Mouse (Mus musculus) small intestine, adult 2 months (tissue): ENCODE data around the gene Grm8. TPM values are rescaled to one million over a fixed set of nuclear protein-coding genes. Genes with fewer than 3 reads are reported as not detected.

Experiments
- H3K27ac ChIP-seq: fragments of 200-500 bp; 2 replicates; pipeline ENCODE4 v1.5.1; 2012; ENCODE audit warnings: low read depth, low read length, control low read depth, inconsistent platforms; ENCODE audit not compliant: insufficient read depth
- H3K27me3 ChIP-seq: fragments of 200-500 bp; 2 replicates; pipeline ENCODE4 v1.6.1; 2012; ENCODE audit warnings: mild to moderate bottlenecking, moderate library complexity, low read length, inconsistent platforms; ENCODE audit not compliant: control insufficient read depth, insufficient read depth
- H3K36me3 ChIP-seq: fragments of 200-500 bp; 2 replicates; pipeline ENCODE4 v1.6.1; 2012; ENCODE audit warnings: mild to moderate bottlenecking, low read length, control low read depth, inconsistent platforms; ENCODE audit not compliant: control insufficient read depth, insufficient read depth
- H3K4me1 ChIP-seq: fragments of 200-500 bp; 2 replicates; pipeline ENCODE4 v1.6.1; 2012; ENCODE audit warnings: low read length, inconsistent platforms, mixed read lengths; ENCODE audit not compliant: control insufficient read depth, insufficient read depth, insufficient read length
- H3K4me3 ChIP-seq: fragments of 200-500 bp; 2 replicates; pipeline ENCODE4 v1.5.1; 2012; ENCODE audit warnings: low read depth, mild to moderate bottlenecking, control low read depth, inconsistent platforms, low read length, moderate library complexity
- CTCF ChIP-seq: fragments of 200-500 bp; IDR thresholded peaks from 2 replicates; pipeline ENCODE4 v1.5.1; 2012; ENCODE audit warnings: low read depth, mild to moderate bottlenecking, control low read depth, inconsistent platforms, low read length, moderate library complexity, mixed read lengths; ENCODE audit not compliant: insufficient replicate concordance, insufficient read length; ENCODE audit errors: extremely low read depth
- POLR2A ChIP-seq: fragments of 200-500 bp; IDR thresholded peaks from 2 replicates; pipeline ENCODE4 v1.6.1; 2012; ENCODE audit warnings: low read depth, mild to moderate bottlenecking, control low read depth, inconsistent platforms, low read length, moderate library complexity
- WGBS: fragments of 180-500 bp; shearing (Covaris S2); methylation state at CpG from one replicate; pipeline ENCODE4 v1.1.7; 2018; 5-methylcytosine and 5-hydroxymethylcytosine counted together
- polyA plus RNA-seq: library from polyadenylated mRNA; depleted of rRNA; stranded (reverse); fragments of >200 nt; gene quantifications from 2 replicates; pipeline ENCODE4 v1.2.3, GENCODE M21; 2012; rRNA removed

The Grm8 gene
- 0.08 TPM in 1 of 2 replicates, not detected in the other for polyA plus RNA-seq

DNA sequence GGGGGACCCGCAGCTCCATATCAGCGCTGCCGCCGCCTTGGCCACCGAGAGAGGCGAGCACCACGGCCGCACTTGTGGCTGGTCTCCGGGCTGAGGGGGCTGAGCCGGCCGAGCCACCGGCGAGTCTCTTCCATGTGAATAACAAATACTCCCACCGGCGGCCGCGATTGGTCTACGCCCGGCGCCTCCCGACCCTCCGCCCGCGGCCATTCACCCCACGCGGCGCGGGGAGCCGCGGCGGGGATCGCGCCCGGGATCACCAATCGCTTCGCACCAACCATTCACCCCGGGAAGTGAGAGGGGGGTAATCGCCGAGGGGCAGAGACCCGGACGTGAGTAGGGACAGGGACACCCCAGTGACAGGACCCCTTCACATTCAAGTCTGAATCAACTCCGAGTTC lies at the start of gene Grm8:
TSS of gene Grm8 (minus strand) at position 178 of the 401 bp plus-strand sequence.
- no peak for TF ChIP-seq POLR2A
- no peak for TF ChIP-seq CTCF
- peak within 1 kb of the TSS; percentile 55 for H3K4me3 ChIP-seq
- no peaks in the 10 kb centered on the region for H3K36me3 ChIP-seq
- no peak within 1 kb of the TSS for H3K27ac ChIP-seq
- WGBS = 1% methylated on average over 42 of the region's 42 CpGs
- H3K27me3 ChIP-seq = peaks cover 29% of the 10 kb centered on the region
- H3K4me1 ChIP-seq = 0 out of 2 replicates have a peak, but pooled peaks cover 5% of the 10 kb centered on the region

DNA sequence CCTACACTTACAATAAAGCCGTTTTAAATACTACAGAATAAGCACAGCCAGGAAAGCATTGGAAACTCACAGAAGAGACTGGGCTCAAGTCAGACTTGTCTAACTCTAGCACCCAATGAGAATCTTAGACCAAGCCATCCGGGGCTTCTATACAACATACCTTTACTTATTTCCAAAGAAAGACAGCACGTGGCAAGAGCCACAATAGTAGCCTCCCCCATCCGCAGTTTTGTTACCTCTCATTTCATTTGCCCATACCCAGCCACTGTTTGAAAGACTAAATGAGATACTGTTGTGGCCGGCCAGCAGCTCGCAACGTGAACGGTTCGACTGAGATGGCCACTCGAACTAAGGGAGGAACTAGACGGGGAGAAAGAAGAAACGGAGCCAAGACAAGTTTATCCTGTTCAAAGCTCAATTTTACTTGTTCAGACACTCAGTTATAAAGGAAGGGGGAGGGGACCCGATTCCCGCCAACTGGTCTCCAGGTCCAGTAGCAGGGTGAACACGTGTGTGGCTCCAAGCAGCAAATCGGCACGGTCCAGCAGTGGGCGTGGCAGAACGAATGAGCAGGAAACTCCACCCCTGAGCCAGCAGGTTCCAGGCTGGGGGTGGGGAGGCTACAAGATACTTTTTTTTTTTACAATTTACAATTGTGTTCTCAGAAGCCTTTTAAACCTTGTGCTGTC lies 35.0 kb upstream of the Grm8 start:
- Histone ChIP-seq H3K36me3 (no peaks in the 10 kb centered on the region), H3K27ac (no peak overlapping the region), H3K27me3 (no peaks in the 10 kb centered on the region), H3K4me3 (no peak overlapping the region), H3K4me1 (no peaks in the 10 kb centered on the region)
- TF ChIP-seq POLR2A (no peak), CTCF (no peak)
- 66% methylated on average over 19 of the region's 19 CpGs for WGBS

DNA sequence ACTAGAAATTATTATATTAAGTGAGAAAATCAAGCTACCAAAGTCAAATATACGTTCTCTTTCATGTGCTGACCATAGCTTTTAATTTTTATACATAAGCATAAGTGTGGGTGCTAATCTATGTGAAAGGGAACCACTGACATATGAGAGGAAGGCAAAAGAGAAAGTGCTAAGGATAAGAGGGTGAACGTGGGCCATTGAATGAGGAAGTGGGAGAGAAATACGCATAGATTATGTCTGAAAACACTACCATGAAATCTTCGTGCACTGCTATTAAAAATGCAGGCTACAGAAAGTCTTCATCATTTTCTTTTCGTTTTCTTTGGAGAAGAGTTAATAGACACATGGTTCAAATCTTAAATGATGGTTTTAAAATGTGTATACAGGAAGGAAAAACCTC lies 25.4 kb upstream of the Grm8 start:
- Histone ChIP-seq H3K27ac (no peak overlapping the region), H3K27me3 (no peaks in the 10 kb centered on the region), H3K4me1 (no peaks in the 10 kb centered on the region), H3K36me3 (no peaks in the 10 kb centered on the region), H3K4me3 (no peak overlapping the region)
- TF ChIP-seq POLR2A = no peak
- 55% methylated on average over 5 of the region's 5 CpGs for WGBS

DNA sequence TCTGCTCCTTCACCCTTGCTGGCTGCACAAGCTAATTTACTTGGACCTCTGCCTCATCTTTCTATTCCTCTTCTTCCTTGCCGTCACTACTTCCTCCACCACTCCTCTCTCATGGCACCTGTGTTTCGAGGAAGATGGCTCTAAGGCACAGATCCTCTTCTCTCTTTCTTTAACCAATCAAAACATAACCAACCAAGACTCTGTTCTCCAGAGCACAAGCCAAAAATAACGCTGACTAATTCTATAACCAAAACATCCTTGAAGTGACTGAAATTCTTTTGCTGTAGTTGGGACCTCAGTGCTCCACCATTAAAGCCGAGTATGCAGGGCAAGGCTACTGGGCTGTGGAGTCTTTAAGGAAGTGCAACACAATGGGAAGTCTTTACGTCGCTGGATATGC lies 11.5 kb upstream of the Grm8 start:
- no peaks in the 10 kb centered on the region for H3K36me3 ChIP-seq
- no peak overlapping the region for H3K27ac ChIP-seq
- H3K4me1 ChIP-seq = no peaks in the 10 kb centered on the region
- 66% methylated on average over 6 of the region's 6 CpGs for WGBS
- no peak for TF ChIP-seq POLR2A
- TF ChIP-seq CTCF = no peak
- no peaks in the 10 kb centered on the region for H3K27me3 ChIP-seq
- H3K4me3 ChIP-seq = no peak overlapping the region

DNA sequence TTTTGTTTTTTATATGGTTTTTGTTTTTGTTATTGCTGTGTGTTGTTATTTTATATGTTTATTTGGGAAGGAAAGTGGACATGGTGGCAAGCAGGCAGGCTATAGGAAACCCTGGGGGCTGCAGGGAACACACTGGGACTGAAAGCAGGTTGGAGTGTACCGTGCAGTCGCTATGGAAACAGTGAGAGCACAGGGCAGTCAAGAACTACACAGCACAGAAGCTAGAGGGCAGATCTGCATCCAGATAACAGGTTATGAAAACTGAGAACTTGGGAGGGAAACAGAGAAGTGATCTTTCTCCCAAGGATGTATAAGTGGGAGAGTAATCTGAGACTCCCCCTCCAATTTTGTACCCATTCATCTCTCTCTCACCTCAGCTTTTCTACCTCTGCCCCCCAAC lies 7.4 kb upstream of the Grm8 start:
- Histone ChIP-seq H3K36me3 (no peaks in the 10 kb centered on the region), H3K27me3 (no peaks in the 10 kb centered on the region), H3K4me1 (no peaks in the 10 kb centered on the region), H3K27ac (no peak overlapping the region), H3K4me3 (no peak overlapping the region)
- WGBS = 17% methylated on average over 2 of the region's 2 CpGs
- TF ChIP-seq CTCF (no peak), POLR2A (no peak)

DNA sequence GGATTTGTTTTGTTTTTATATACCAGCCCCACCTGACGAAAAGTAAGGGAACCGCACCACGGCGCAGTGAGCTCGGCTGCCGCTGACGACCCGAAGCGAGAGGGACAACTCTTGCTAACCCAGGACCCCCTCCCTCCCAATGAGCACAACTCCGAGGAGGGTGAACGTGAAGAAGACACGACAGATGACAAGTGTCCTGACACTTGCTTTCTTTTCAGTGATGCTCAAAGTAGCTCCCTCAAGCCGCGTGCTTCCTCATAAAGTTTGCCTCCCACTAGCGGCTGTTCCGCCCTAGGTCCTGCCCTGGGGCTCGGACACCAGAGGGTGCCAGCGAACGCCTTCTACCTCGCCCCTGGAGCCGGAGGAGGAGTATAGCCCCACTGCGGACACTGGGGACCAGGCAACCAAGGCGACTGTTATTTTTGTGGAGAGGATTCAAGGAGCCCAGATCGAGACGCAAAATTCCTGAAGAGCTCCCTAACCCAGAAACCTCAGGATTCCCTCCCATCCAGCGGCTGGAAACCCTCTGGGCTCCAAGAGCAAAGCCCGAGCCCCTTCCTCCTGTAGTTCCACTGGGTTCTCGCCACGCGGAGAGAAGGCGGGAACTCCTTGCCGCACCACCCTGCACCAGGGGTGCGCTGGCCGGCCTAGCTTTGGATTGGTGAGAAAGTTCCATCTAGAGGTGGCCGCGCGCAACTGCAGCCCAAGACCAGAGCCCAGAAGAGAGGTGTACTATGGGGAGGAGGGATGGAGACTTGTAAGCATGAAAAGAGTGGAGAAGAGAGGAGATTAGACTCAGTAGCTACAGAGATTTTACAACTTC lies 644 bp upstream of the Grm8 start:
- H3K27me3 ChIP-seq = peaks cover 29% of the 10 kb centered on the region
- H3K4me3 ChIP-seq = peak overlapping the region; percentile 55
- no peaks in the 10 kb centered on the region for H3K36me3 ChIP-seq
- 0 out of 2 replicates have a peak, but pooled peaks cover 5% of the 10 kb centered on the region for H3K4me1 ChIP-seq
- WGBS = 2% methylated on average over 37 of the region's 37 CpGs
- no peak overlapping the region for H3K27ac ChIP-seq
- TF ChIP-seq CTCF (peak; percentile 55; the same call in 1 of the 2 replicates), POLR2A (no peak)

DNA sequence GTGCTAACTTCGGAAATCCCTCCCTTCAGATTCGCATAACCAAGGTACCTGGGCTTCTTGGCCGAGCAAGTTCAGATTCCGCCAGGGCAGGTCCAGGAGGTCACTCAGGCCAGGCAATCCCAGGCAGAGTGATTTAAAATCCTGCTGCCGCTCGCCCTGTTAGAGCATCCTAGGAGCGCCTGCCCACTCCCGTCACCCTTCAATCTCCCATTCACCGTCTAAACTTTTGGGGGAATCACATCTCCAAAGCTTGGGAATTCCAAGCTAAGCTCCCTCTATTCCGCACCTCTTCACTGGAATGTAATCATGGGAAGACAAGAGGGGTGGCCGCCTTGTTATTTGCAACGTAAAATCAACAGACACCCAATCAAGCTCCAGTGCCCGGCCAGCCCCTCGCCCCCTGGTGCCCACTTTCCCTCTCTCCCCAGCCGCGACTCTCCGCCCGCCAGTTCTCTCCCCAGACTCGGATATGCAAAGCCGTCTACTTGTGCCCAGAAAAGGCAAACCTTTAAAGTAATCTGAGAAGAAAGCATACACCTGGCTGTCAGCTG lies 652 bp downstream of the Grm8 start:
- peaks cover 29% of the 10 kb centered on the region for H3K27me3 ChIP-seq
- 0 out of 2 replicates have a peak, but pooled peaks cover 5% of the 10 kb centered on the region for H3K4me1 ChIP-seq
- H3K4me3 ChIP-seq = peak overlapping the region; percentile 55; the same call in 1 of the 2 replicates
- H3K27ac ChIP-seq = no peak overlapping the region
- 3% methylated on average over 20 of the region's 20 CpGs for WGBS
- H3K36me3 ChIP-seq = no peaks in the 10 kb centered on the region
- TF ChIP-seq CTCF (no peak), POLR2A (no peak)
